Mouse (Mus musculus) G1E (cell line): ENCODE data around the gene Il7r. TPM values are rescaled to one million over a fixed set of nuclear protein-coding genes. Genes with fewer than 3 reads are reported as not detected.
"Not testable (repeated sequence)": the region's sequence is repeated elsewhere in the genome, so short reads cannot be mapped to it uniquely, and the experiment has no call there.

ENCODE experiments used
- ATAC-seq: 2 replicates; pipeline ENCODE4 v1.8.0; 2016; ENCODE audit warnings: mild to moderate bottlenecking; ENCODE audit not compliant: insufficient number of reproducible peaks, poor library complexity, low FRiP score, severe bottlenecking; ENCODE audit errors: extremely low read depth
- DNase-seq: peaks from one replicate; pipeline ENCODE4 v3.0.0; 2012; ENCODE audit warnings: low spot score
- H3K27me3 ChIP-seq: 2 replicates; pipeline ENCODE4 v1.6.1; 2012; ENCODE audit warnings: mild to moderate bottlenecking, low read length, inconsistent platforms; ENCODE audit not compliant: insufficient read depth
- H3K36me3 ChIP-seq: replicated peaks from 2 replicates; pipeline ENCODE3; 2012; ENCODE audit warnings: mild to moderate bottlenecking, inconsistent platforms
- H3K4me1 ChIP-seq: 2 replicates; pipeline ENCODE4 v1.6.1; 2012; ENCODE audit warnings: low read depth, low read length, inconsistent platforms, mixed read lengths; ENCODE audit not compliant: insufficient read depth
- H3K4me3 ChIP-seq: 2 replicates; pipeline ENCODE4 v1.5.1; 2012; ENCODE audit warnings: low read depth, mild to moderate bottlenecking, inconsistent platforms, low read length, moderate library complexity, mixed read lengths
- H3K9me3 ChIP-seq: replicated peaks from 2 replicates; pipeline ENCODE4 v1.6.1; 2012; ENCODE audit warnings: inconsistent platforms
- CTCF ChIP-seq: IDR thresholded peaks from 2 replicates; pipeline ENCODE4 v1.5.1; 2012; ENCODE audit warnings: low read depth, low read length, inconsistent platforms, mixed read lengths
- GATA1 ChIP-seq: IDR thresholded peaks from 2 replicates; pipeline ENCODE4 v1.6.1; 2012; ENCODE audit warnings: borderline replicate concordance, low read length, inconsistent platforms, mixed read lengths
- GATA2 ChIP-seq: IDR thresholded peaks from 2 replicates; pipeline ENCODE4 v1.6.1; 2012; ENCODE audit warnings: low read depth, low read length, inconsistent platforms, borderline replicate concordance
- POLR2AphosphoS5 ChIP-seq: IDR thresholded peaks from 2 replicates; pipeline ENCODE4 v1.6.1; 2012; ENCODE audit warnings: low read depth, low read length, inconsistent platforms; ENCODE audit not compliant: insufficient replicate concordance
- TAL1 ChIP-seq: conservative IDR thresholded peaks from 2 replicates; pipeline ENCODE4 v1.6.1; 2012; ENCODE audit warnings: low read depth, low read length, inconsistent platforms, mixed read lengths
- polyA plus RNA-seq: library from polyadenylated mRNA; stranded (reverse); fragments of >175 nt; gene quantifications from 2 replicates; pipeline ENCODE4 v1.2.3, GENCODE M21; 2012
- total RNA-seq, 2 experiments: library from RNA; stranded (forward) in 1 of 2; stranded (reverse) in 1 of 2; fragments of 200-1000 nt in 1 of 2; fragments of >200 nt in 1 of 2; fragmentation: Nextera tagmentation in 1 of 2; gene quantifications; 2 replicates each; pipeline ENCODE4 v1.2.3; 2014 to 2017

Gene Il7r
- total and polyA plus RNA-seq, 3 experiments, result 0.27 TPM; not detected in 2

- no peaks in the 10 kb centered on the region for H3K9me3 ChIP-seq
- ATAC-seq (no peak), DNase-seq (no peak)
- H3K4me3 ChIP-seq, result no peak overlapping the region
- H3K36me3 ChIP-seq, result no peaks in the 10 kb centered on the region
- TF ChIP-seq GATA1 (no peak), CTCF (no peak), TAL1 (no peak), GATA2 (no peak), POLR2AphosphoS5 (no peak)
- no peaks in the 10 kb centered on the region for H3K27me3 ChIP-seq
- no peaks in the 10 kb centered on the region for H3K4me1 ChIP-seq
Measured at GRCm38 (mm10) chr15:9565396-9565795, 35.4 kb upstream of the Il7r start.

DNA sequence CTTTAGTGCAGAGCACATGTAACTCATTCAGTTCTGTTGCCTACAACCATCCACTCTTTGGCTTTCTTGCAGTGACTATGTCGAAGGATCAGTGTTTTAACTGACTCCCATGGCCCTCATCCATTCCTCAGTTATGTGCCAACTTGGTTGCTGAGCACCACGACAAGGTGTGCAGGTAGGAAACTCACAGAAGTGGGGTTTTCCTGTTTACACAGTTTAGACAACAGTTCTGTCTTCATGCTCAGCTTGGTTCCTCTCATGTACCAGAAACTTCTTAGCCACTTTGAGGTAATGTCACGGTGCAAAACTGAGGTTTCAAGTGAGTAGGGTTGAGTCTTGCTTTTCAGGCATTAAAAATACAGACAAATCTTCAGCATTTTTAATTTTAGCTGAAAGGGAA is 34.2 kb upstream of the Il7r start:
- H3K4me1 ChIP-seq, result no peaks in the 10 kb centered on the region
- H3K36me3 ChIP-seq, result no peaks in the 10 kb centered on the region
- H3K27me3 ChIP-seq, result no peaks in the 10 kb centered on the region
- no peaks in the 10 kb centered on the region for H3K9me3 ChIP-seq
- ATAC-seq (no peak), DNase-seq (no peak)
- no peak overlapping the region for H3K4me3 ChIP-seq
- no peak for TF ChIP-seq CTCF
- TF ChIP-seq POLR2AphosphoS5, result no peak
- no peak for TF ChIP-seq TAL1
- TF ChIP-seq GATA2, result no peak
- no peak for TF ChIP-seq GATA1

DNA sequence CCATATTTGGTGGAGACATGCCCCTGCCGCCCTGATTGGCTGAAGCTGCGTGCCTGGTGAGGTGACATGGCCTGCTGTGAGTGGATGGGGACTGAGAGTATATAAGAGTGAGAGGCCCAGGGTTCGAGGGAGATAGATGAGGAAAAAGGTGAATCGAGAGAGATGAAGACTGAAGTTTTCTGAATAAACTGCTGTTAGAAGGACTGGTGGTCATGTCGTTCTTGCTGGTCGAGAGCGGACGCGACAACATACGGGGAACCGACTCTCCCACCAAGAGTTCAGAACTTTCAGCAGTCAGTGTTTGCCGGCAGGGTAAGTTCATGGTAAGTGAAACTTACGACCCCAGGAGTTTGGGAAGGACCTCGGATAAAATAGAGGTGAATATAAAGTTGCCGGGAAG is 27.3 kb upstream of the Il7r start:
- H3K4me1 ChIP-seq, H3K4me3 ChIP-seq, ATAC-seq, H3K9me3 ChIP-seq, H3K27me3 ChIP-seq, H3K36me3 ChIP-seq, DNase-seq: not testable (repeated sequence)

GRCm38 (mm10) chr15:9548951-9549350 is 19.0 kb upstream of the Il7r start:
- Histone ChIP-seq H3K9me3 (no peaks in the 10 kb centered on the region), H3K4me1 (no peaks in the 10 kb centered on the region), H3K4me3 (no peak overlapping the region), H3K36me3 (no peaks in the 10 kb centered on the region), H3K27me3 (no peaks in the 10 kb centered on the region)
- no peak for ATAC-seq
- DNase-seq, result no peak
- TF ChIP-seq GATA1 (no peak), TAL1 (no peak), GATA2 (no peak), CTCF (no peak), POLR2AphosphoS5 (no peak)

DNA sequence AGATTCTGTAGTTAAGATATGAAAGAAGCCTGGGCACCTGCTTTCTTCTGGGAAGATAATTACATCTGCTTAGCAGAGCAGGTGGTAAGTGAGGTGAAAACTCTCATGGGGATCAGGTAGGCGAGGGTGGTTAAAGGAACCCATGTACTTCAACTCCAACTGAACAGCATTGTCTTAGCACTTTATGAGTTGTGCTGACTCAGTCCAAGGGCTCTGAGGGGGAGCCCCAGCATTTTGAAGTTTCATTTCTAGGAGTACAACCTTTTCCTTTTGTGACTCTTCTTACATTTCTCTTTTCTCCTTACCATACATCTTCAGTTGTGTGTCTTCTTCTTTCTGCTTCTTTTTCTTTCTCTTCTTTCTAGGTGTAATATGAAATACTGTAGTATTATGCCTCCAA is 5.2 kb upstream of the Il7r start:
- Histone ChIP-seq H3K36me3 (no peaks in the 10 kb centered on the region), H3K9me3 (no peaks in the 10 kb centered on the region), H3K4me3 (no peak overlapping the region), H3K27me3 (no peaks in the 10 kb centered on the region), H3K4me1 (no peaks in the 10 kb centered on the region)
- no peak for ATAC-seq
- DNase-seq, result no peak
- TF ChIP-seq TAL1 (no peak), GATA1 (no peak), CTCF (no peak), GATA2 (no peak), POLR2AphosphoS5 (no peak)

- TF ChIP-seq GATA1 (no peak), POLR2AphosphoS5 (no peak), GATA2 (no peak), CTCF (no peak), TAL1 (no peak)
- no peak for ATAC-seq
- H3K27me3 ChIP-seq, result no peaks in the 10 kb centered on the region
- H3K4me3 ChIP-seq, result no peak overlapping the region
- no peaks in the 10 kb centered on the region for H3K36me3 ChIP-seq
- H3K4me1 ChIP-seq, result no peaks in the 10 kb centered on the region
- H3K9me3 ChIP-seq, result no peaks in the 10 kb centered on the region
- no peak for DNase-seq
Measured at GRCm38 (mm10) chr15:9533356-9533902, 3.5 kb upstream of the Il7r start.

- H3K36me3 ChIP-seq, result no peaks in the 10 kb centered on the region
- TF ChIP-seq GATA2 (no peak), POLR2AphosphoS5 (no peak), GATA1 (no peak), TAL1 (no peak), CTCF (no peak)
- H3K4me1 ChIP-seq, result no peaks in the 10 kb centered on the region
- no peaks in the 10 kb centered on the region for H3K27me3 ChIP-seq
- no peak overlapping the region for H3K4me3 ChIP-seq
- DNase-seq (no peak), ATAC-seq (no peak)
- H3K9me3 ChIP-seq, result no peaks in the 10 kb centered on the region
Measured at GRCm38 (mm10) chr15:9529646-9530045, 330 bp downstream of the Il7r start.
